Mouse (Mus musculus) heart, embryonic 14.5 days (tissue): ENCODE results near the gene C2cd4c. TPM values are rescaled to one million over a fixed set of nuclear protein-coding genes. Genes with fewer than 3 reads are reported as not detected.

Experiments used
- ATAC-seq: fragments of 200-750 bp; cut with Nextera tagmentation; 2 replicates; pipeline ENCODE4 v1.8.0; 2017; ENCODE audit warnings: low read depth, moderate TSS enrichment; ENCODE audit not compliant: insufficient number of reproducible peaks, insufficient read depth, low FRiP score
- H3K27ac ChIP-seq, 2 experiments: fragments of 200-500 bp in 1 of 2; fragments of 300-500 bp in 1 of 2; sonication (generic) in 1 of 2; replicated peaks in 1 of 2; 2 replicates each; pipeline ENCODE4 v1.5.1; 2012 to 2014; ENCODE audit warnings: low read depth in 2 of 2, low read length in 2 of 2, control low read depth in 1 of 2, mild to moderate bottlenecking in 1 of 2, mixed read lengths in 1 of 2; ENCODE audit not compliant: control insufficient read depth in 1 of 2, insufficient read depth in 1 of 2
- H3K27me3 ChIP-seq: fragments of 300-500 bp; sonication (generic); 2 replicates; pipeline ENCODE4 v1.6.1; 2014; ENCODE audit warnings: mild to moderate bottlenecking, low read length, control low read depth; ENCODE audit not compliant: control insufficient read depth, insufficient read depth
- H3K36me3 ChIP-seq: fragments of 300-500 bp; sonication (generic); 2 replicates; pipeline ENCODE4 v1.6.1; 2014; ENCODE audit warnings: mild to moderate bottlenecking, control low read depth, low read length, mixed read lengths; ENCODE audit not compliant: control insufficient read depth, insufficient read depth
- H3K4me1 ChIP-seq, 2 experiments: fragments of 200-500 bp in 1 of 2; fragments of 300-500 bp in 1 of 2; sonication (generic) in 1 of 2; 2 replicates each; pipeline ENCODE4 v1.6.1; 2012 to 2014; ENCODE audit warnings: low read length in 2 of 2, control low read depth in 1 of 2, mixed read lengths in 1 of 2; ENCODE audit not compliant: control insufficient read depth in 2 of 2, insufficient read depth in 2 of 2
- H3K4me2 ChIP-seq: fragments of 300-500 bp; sonication (generic); 2 replicates; pipeline ENCODE4 v1.6.1; 2014; ENCODE audit warnings: mild to moderate bottlenecking, low read length
- H3K4me3 ChIP-seq, 2 experiments: fragments of 200-500 bp in 1 of 2; fragments of 300-500 bp in 1 of 2; sonication (generic) in 1 of 2; 2 replicates each; pipeline ENCODE4 v1.5.1; 2012 to 2014; ENCODE audit warnings: low read length in 2 of 2, mild to moderate bottlenecking in 2 of 2, control low read depth in 1 of 2, low read depth in 1 of 2, moderate library complexity in 1 of 2; ENCODE audit not compliant: control insufficient read depth in 1 of 2, insufficient read depth in 1 of 2
- H3K9ac ChIP-seq: fragments of 300-500 bp; sonication (generic); 2 replicates; pipeline ENCODE4 v1.6.1; 2014; ENCODE audit warnings: mild to moderate bottlenecking, low read length
- H3K9me3 ChIP-seq: fragments of 300-500 bp; sonication (generic); 2 replicates; pipeline ENCODE4 v1.6.1; 2016; ENCODE audit warnings: low read length, control low read depth; ENCODE audit not compliant: control insufficient read depth
- WGBS: fragments of 180-500 bp; shearing (Covaris S2); extraction: QIAGEN DNeasy Blood & Tissue Kit; methylation state at CpG from one replicate; pipeline ENCODE4 v1.1.7; 2014; 5-methylcytosine and 5-hydroxymethylcytosine counted together
- polyA plus RNA-seq: library from polyadenylated mRNA; unstranded; fragments of >200 nt; fragmentation: Nextera tagmentation; extraction: Ambion mirVana; gene quantifications from 2 replicates; pipeline ENCODE4 v1.2.1, GENCODE M21; 2014

Gene C2cd4c
- not detected in 2 replicates for polyA plus RNA-seq

DNA sequence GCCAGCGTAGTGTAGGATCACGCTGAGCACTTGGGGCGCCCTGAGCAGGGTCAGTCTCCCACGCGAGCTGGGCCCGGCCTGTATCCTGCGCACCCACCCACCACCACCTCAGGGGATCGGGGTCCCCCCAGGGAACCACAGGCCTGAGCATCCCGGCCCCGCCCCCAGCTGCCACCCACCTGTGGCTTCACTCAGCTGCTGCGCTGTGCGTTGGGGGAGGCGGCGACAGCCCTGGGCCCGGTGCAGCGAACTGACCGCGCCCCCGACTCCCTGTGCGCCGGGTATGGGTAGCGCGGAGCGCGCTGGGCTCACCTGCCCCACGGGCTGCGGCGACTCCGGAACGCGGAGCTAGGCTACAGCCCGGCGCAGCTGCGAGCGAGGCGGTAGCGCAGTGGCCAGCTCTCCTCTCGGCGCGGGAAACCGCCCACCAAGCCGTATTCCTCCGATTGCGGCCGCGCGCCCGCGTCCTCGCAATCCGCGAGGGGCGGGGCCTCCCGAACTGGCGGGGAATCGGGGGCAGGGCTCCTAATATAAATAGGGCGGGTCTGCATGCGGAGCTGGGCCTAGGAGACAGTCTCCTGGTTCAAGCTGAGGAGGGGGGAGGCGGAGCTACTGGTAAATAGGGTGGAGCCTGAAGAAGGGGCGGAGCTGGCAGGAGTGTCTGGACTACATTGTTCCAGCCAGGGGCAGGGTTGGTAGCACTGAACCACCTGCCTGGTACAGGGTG, at the start of gene C2cd4c:
Gene C2cd4c (minus strand): TSS at position 448 of the 727 bp plus-strand sequence.
- Histone ChIP-seq H3K4me2 (peak within 1 kb of the TSS; percentile 92), H3K9me3 (no peaks in the 10 kb centered on the region), H3K27me3 (peaks cover 39% of the 10 kb centered on the region), H3K36me3 (no peaks in the 10 kb centered on the region), H3K9ac (peak within 1 kb of the TSS; percentile 62), H3K4me1 (peaks cover 9 to 15% of the 10 kb centered on the region in 2 experiments; a peak in 3 of 4 replicates), H3K4me3 (peak within 1 kb of the TSS; percentile 55 to 56), H3K27ac (no peak within 1 kb of the TSS)
- peak; percentile 18; the same call in 1 of the 2 replicates for ATAC-seq
- 1% methylated on average over 60 of the region's 60 CpGs for WGBS

GRCm38 (mm10) chr10:79661861-79662260, 48.0 kb upstream of the C2cd4c start:
- no peak overlapping the region for H3K4me2 ChIP-seq
- no peak overlapping the region for H3K27ac ChIP-seq
- WGBS = 35% methylated on average over 3 of the region's 3 CpGs
- no peak; the same call in 1 of the 2 replicates for ATAC-seq
- H3K27me3 ChIP-seq = no peaks in the 10 kb centered on the region
- no peak overlapping the region for H3K9ac ChIP-seq
- no peaks in the 10 kb centered on the region for H3K9me3 ChIP-seq
- no peaks in the 10 kb centered on the region for H3K36me3 ChIP-seq
- no peak overlapping the region for H3K4me3 ChIP-seq
- H3K4me1 ChIP-seq = peaks cover 0 to 3% of the 10 kb centered on the region in 2 experiments; a peak in 1 of 4 replicates

- Histone ChIP-seq H3K27me3 (peaks cover under 1% of the 10 kb centered on the region; the same call in 1 of the 2 replicates), H3K4me3 (no peak overlapping the region), H3K9me3 (no peaks in the 10 kb centered on the region), H3K27ac (no peak overlapping the region), H3K36me3 (no peaks in the 10 kb centered on the region), H3K4me2 (no peak overlapping the region), H3K9ac (no peak overlapping the region), H3K4me1 (peaks cover 0 to 3% of the 10 kb centered on the region in 2 experiments; a peak in 1 of 4 replicates)
- ATAC-seq = no peak
- 78% methylated on average over 2 of the region's 2 CpGs for WGBS
Measured at GRCm38 (mm10) chr10:79660298-79660697, 46.5 kb upstream of the C2cd4c start.

DNA sequence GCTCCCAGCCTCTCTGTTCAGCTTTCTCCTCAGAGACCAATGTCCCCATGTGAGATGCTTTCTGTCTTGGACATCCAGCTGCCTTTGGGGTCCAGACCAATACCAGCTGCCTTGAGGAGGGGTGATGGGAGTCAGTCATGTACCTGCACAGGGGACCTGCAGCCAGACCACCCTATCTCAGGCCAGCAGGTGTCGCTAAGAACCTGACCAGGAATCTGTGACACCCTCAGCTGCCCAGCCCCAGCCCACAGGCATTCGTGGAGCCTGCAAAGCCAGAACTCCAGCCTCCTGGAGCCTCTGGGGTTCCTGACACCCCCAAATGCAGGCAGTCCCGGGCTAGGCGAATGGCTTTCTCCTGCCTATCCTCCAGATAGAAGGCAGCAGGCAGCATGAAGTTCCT, 45.0 kb upstream of the C2cd4c start:
- Histone ChIP-seq H3K36me3 (no peaks in the 10 kb centered on the region), H3K4me1 (peaks cover 0 to 3% of the 10 kb centered on the region in 2 experiments; a peak in 1 of 4 replicates), H3K4me2 (no peak overlapping the region), H3K27ac (no peak overlapping the region), H3K9me3 (no peaks in the 10 kb centered on the region), H3K27me3 (peaks cover 15% of the 10 kb centered on the region), H3K9ac (no peak overlapping the region), H3K4me3 (no peak overlapping the region)
- no peak for ATAC-seq
- 22% methylated on average over 4 of the region's 4 CpGs for WGBS

GRCm38 (mm10) chr10:79654946-79655395, 41.1 kb upstream of the C2cd4c start:
- Histone ChIP-seq H3K27ac (no peak overlapping the region), H3K36me3 (no peaks in the 10 kb centered on the region), H3K4me2 (no peak overlapping the region), H3K27me3 (peaks cover 18% of the 10 kb centered on the region), H3K9me3 (no peaks in the 10 kb centered on the region), H3K4me3 (no peak overlapping the region), H3K4me1 (no peaks in the 10 kb centered on the region), H3K9ac (no peak overlapping the region)
- no peak for ATAC-seq
- 48% methylated on average over 1 of the region's 1 CpGs for WGBS

- ATAC-seq = no peak
- H3K27ac ChIP-seq = no peak overlapping the region
- no peaks in the 10 kb centered on the region for H3K9me3 ChIP-seq
- H3K9ac ChIP-seq = no peak overlapping the region
- no peak overlapping the region for H3K4me2 ChIP-seq
- 76% methylated on average over 7 of the region's 7 CpGs for WGBS
- H3K4me1 ChIP-seq = no peaks in the 10 kb centered on the region
- H3K27me3 ChIP-seq = peaks cover 18% of the 10 kb centered on the region
- no peaks in the 10 kb centered on the region for H3K36me3 ChIP-seq
- H3K4me3 ChIP-seq = no peak overlapping the region
Measured at GRCm38 (mm10) chr10:79652789-79653188, 39.0 kb upstream of the C2cd4c start.

- Histone ChIP-seq H3K36me3 (no peaks in the 10 kb centered on the region), H3K27me3 (peaks cover 7% of the 10 kb centered on the region), H3K9me3 (no peaks in the 10 kb centered on the region), H3K4me3 (no peak overlapping the region), H3K9ac (no peak overlapping the region), H3K4me1 (no peaks in the 10 kb centered on the region), H3K4me2 (no peak overlapping the region), H3K27ac (no peak overlapping the region)
- peak; percentile 7; the same call in 1 of the 2 replicates for ATAC-seq
- 32% methylated on average over 7 of the region's 7 CpGs for WGBS
Measured at GRCm38 (mm10) chr10:79649070-79649751, 35.4 kb upstream of the C2cd4c start.
